35 mouse cellular contexts compared by ENCODE assay signal in the genomic region with DNA sequence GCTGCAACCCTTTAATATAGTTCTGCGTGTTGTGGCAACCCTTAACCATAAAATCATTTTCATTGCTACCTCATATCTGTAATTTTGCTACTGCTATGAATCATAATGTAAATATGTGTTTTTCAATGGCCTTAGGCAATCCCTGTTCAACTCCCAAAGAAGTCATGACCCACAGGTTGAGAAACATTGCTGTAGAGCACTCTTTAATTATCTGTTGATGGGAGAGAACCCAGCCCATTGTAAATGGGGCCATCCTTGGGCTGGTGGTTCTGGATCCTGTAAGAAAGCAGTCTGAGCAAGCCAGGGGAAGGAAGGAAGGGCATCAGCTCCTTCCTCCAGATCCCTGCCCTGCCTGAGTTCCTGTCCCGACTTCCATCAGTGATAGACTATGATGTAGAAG.
"Had no signal": no experiment of that assay in that cellular context is flagged by ENCODE, and none has a peak within 500 bp of the region (broad histone marks: within the 10 kb centered on the region; RNA-seq: fewer than 3 reads in every experiment).

No protein-coding gene starts in this region.

- H3K4me2 ChIP-seq: heart, embryonic 11.5 days; heart, embryonic 12.5 days; heart, embryonic 13.5 days; heart, embryonic 15.5 days; hindbrain, embryonic 12.5 days; hindbrain, embryonic 13.5 days; hindbrain, embryonic 14.5 days; hindbrain, embryonic 15.5 days; intestine, embryonic 15.5 days; kidney, embryonic 15.5 days had no signal

- H3K27ac ChIP-seq: heart, embryonic 10.5 days; heart, embryonic 13.5 days; heart, embryonic 15.5 days; hindbrain, embryonic 10.5 days; hindbrain, embryonic 12.5 days; hindbrain, embryonic 13.5 days; hindbrain, embryonic 14.5 days; hindbrain, embryonic 15.5 days; hindbrain, postnatal 0 days; intestine, embryonic 15.5 days; kidney, embryonic 15.5 days; kidney, postnatal 0 days; layer of hippocampus, adult 2 months had no signal

- H3K27me3 ChIP-seq: intestine, embryonic 15.5 days had no signal

- H3K4me3 ChIP-seq: heart, embryonic 10.5 days; heart, embryonic 12.5 days; heart, embryonic 13.5 days; heart, embryonic 15.5 days; hindbrain, embryonic 10.5 days; hindbrain, embryonic 12.5 days; hindbrain, embryonic 13.5 days; hindbrain, embryonic 15.5 days; intestine, embryonic 15.5 days; kidney, embryonic 15.5 days; layer of hippocampus, adult 2 months had no signal

- H3K9ac ChIP-seq: heart, embryonic 12.5 days; heart, embryonic 13.5 days; heart, embryonic 15.5 days; hindbrain, embryonic 12.5 days; hindbrain, embryonic 13.5 days; hindbrain, embryonic 14.5 days; hindbrain, embryonic 15.5 days; intestine, embryonic 15.5 days; kidney, embryonic 15.5 days had no signal

- DNase-seq: heart, postnatal 10 days; heart, postnatal 14 days; heart, postnatal 36 days; heart, postnatal 4 days; kidney, adult 11 months; kidney, adult 18-20 months; kidney, adult 2 months; kidney, adult 8-10 months; kidney, adult 9 months; kidney, postnatal 10 days; kidney, postnatal 14 days; kidney, postnatal 25 days; kidney, postnatal 36 days; kidney, postnatal 4 days; layer of hippocampus, adult 9-11 months; layer of hippocampus, postnatal 36 days had no signal

- H3K9me3 ChIP-seq: heart, embryonic 10.5 days; heart, embryonic 12.5 days; heart, embryonic 13.5 days; heart, embryonic 15.5 days; hindbrain, embryonic 10.5 days; hindbrain, embryonic 12.5 days; hindbrain, embryonic 13.5 days; hindbrain, embryonic 15.5 days; intestine, embryonic 15.5 days; kidney, embryonic 15.5 days had no signal

- H3K36me3 ChIP-seq: heart, embryonic 10.5 days; heart, embryonic 12.5 days; heart, embryonic 13.5 days; heart, embryonic 15.5 days; hindbrain, embryonic 10.5 days; hindbrain, embryonic 12.5 days; hindbrain, embryonic 13.5 days; hindbrain, embryonic 15.5 days; intestine, embryonic 15.5 days; kidney, embryonic 15.5 days had no signal

- ATAC-seq: hindbrain, embryonic 16.5 days; hindbrain, postnatal 0 days; inflammation-experienced regulatory T-cells, adult 6 months; intestine, embryonic 15.5 days; intestine, embryonic 16.5 days; intestine, postnatal 0 days had no signal
